Mouse (Mus musculus) liver, embryonic 13.5 days (tissue): ENCODE data around the gene Gm10271. TPM values are rescaled to one million over a fixed set of nuclear protein-coding genes. Genes with fewer than 3 reads are reported as not detected.

Source experiments
- ATAC-seq: fragments of 200-750 bp; cut with Nextera tagmentation; 2 replicates; pipeline ENCODE4 v1.8.0; 2017; ENCODE audit warnings: low read depth, mild to moderate bottlenecking, moderate number of reproducible peaks, moderate library complexity
- DNase-seq: peaks from one replicate; pipeline ENCODE4 v3.0.0; 2022
- H3K27ac ChIP-seq: fragments of 300-500 bp; sonication (generic); 2 replicates; pipeline ENCODE4 v1.5.1; 2015; ENCODE audit warnings: moderate library complexity, mild to moderate bottlenecking, inconsistent platforms
- H3K27me3 ChIP-seq: fragments of 300-500 bp; sonication (generic); 2 replicates; pipeline ENCODE4 v1.6.1; 2015; ENCODE audit warnings: mild to moderate bottlenecking, inconsistent platforms
- H3K36me3 ChIP-seq: fragments of 300-500 bp; sonication (generic); 2 replicates; pipeline ENCODE4 v1.6.1; 2015; ENCODE audit warnings: mild to moderate bottlenecking, inconsistent platforms
- H3K4me1 ChIP-seq: fragments of 300-500 bp; sonication (generic); replicated peaks from 2 replicates; pipeline ENCODE4 v1.6.1; 2015; ENCODE audit warnings: inconsistent platforms
- H3K4me2 ChIP-seq: fragments of 300-500 bp; sonication (generic); 2 replicates; pipeline ENCODE4 v1.6.1; 2015; ENCODE audit warnings: inconsistent platforms, mild to moderate bottlenecking, moderate library complexity
- H3K4me3 ChIP-seq: fragments of 300-500 bp; sonication (generic); replicated peaks from 2 replicates; pipeline ENCODE4 v1.5.1; 2015; ENCODE audit warnings: mild to moderate bottlenecking, inconsistent platforms
- H3K9ac ChIP-seq: fragments of 300-500 bp; sonication (generic); 2 replicates; pipeline ENCODE4 v1.6.1; 2015; ENCODE audit warnings: mild to moderate bottlenecking, inconsistent platforms
- H3K9me3 ChIP-seq: fragments of 300-500 bp; sonication (generic); replicated peaks from 2 replicates; pipeline ENCODE4 v1.6.1; 2016; ENCODE audit warnings: inconsistent platforms
- WGBS: fragments of 180-500 bp; shearing (Covaris S2); methylation state at CpG from one replicate; pipeline ENCODE4 v1.1.7; 2015; ENCODE audit not compliant: insufficient replicate concordance; 5-methylcytosine and 5-hydroxymethylcytosine counted together
- polyA plus RNA-seq: library from polyadenylated mRNA; unstranded; fragments of >200 nt; fragmentation: Nextera tagmentation; extraction: Ambion mirVana; gene quantifications from 2 replicates; pipeline ENCODE4 v1.2.1, GENCODE M21; 2015

Gm10271 gene
- polyA plus RNA-seq, 1 experiment from 2014 or later: not detected

DNA sequence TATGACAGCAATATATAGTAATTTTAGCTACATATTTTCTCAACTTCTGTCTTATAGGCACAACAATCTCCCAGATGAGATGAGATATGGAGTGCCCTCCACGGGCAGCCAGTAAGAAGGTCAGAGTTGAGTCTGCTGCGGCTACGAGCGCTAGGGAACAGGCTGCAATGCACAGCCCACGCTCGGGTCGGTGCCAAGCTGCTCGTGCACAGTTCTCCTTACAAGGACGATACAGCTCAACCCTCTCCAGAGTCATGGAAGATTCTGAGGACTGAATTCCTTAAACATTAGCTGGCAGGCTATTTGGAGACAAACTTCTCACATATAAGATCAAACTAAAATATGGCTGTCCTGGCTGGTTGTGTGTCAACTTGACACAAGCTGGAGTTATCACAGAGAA lies 57.8 kb downstream of the Gm10271 start:
- ATAC-seq: no peak
- WGBS: 85% methylated on average over 9 of the region's 9 CpGs
- H3K4me3 ChIP-seq: no peak overlapping the region
- H3K36me3 ChIP-seq: peaks cover 30% of the 10 kb centered on the region
- H3K27ac ChIP-seq: no peak overlapping the region
- DNase-seq: no peak
- H3K9ac ChIP-seq: no peak overlapping the region
- peaks cover 12% of the 10 kb centered on the region for H3K4me1 ChIP-seq
- no peaks in the 10 kb centered on the region for H3K27me3 ChIP-seq
- no peak overlapping the region for H3K4me2 ChIP-seq
- no peaks in the 10 kb centered on the region for H3K9me3 ChIP-seq

DNA sequence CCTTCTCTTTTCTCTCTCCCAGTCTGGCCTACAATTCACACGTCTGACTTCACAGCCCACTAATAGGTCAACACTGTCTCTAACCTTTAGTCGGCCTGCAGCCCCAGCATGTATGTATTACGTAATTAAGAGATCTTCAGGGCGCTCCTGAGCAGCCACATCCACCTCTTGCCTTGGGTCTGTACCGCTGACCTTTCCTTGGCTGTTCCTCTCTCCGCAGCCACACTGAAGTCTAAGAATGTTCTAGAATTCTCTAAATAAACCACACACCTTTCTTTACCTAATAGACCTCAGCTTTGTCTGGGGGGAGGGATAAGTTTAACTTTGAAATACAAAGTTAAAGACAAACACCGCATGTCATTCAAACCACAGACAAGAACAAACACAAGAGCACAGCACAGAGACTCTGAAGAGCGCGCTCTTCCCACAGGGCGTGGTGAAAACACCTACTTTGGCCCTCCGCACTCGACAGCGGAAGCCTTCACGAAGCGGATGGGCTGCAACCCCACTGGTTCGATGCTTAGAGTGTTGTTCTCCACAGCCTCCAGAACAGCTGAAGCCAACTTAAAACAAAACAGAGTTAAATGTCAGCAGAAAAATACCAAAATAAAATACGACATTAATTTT lies 58.6 kb downstream of the Gm10271 start:
- Histone ChIP-seq H3K9me3 (no peaks in the 10 kb centered on the region), H3K27me3 (no peaks in the 10 kb centered on the region), H3K9ac (no peak overlapping the region), H3K4me1 (peaks cover 20% of the 10 kb centered on the region), H3K4me2 (no peak overlapping the region), H3K36me3 (peaks cover 28% of the 10 kb centered on the region), H3K4me3 (no peak overlapping the region), H3K27ac (no peak overlapping the region)
- 77% methylated on average over 17 of the region's 17 CpGs for WGBS
- ATAC-seq: no peak
- DNase-seq: no peak

DNA sequence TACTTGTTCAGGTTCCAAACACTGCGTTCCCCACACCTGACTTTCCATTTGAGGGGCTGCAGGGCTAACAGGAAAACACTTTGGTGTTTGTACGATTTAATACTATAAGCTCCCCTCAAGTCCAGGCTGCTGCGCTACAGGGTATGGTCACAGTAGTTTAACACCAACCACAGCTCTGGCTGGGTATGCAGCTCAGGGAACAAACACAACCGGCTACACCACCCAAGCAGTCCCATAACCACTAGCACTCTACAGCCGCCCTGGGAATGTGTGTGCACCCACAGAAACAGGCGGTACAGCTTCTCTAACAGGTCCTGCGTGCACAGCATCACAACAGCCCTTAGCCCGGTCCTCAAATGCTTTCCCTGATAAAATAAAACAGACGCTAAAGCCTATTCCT lies 59.6 kb downstream of the Gm10271 start:
- DNase-seq (no peak), ATAC-seq (no peak)

DNA sequence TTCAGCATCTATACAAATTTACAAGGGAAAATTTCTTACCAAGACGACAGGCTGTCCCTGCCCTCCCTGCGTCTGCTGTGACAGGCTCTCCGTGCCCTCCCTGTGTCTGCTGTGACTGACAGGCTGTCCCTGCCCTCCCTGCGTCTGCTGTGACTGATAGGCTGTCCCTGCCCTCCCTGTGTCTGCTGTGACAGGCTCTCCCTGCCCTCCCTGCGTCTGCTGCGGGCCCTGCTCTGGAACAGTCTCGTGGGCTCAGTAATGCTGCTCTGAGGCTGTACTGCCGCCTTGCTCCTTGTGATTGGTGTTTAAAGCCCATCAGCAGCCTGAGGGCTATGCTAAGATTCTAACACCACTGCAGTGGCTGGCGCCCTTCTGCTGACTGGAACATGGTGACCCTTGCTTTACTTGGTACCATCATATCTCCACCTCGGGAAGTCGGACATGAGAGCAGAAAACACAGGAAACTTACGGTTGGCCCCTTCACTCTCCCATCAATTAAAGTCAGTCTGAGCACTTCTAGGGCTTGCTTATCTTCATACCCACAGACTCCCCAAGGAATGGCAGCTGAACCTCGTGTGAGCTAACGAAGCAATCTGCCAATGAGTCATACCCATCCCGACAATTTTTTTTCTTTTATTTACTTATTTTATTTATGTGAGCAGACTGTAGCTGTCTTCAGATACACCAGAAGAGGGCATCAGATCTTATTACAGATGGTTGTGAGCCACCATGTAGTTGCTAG lies 63.3 kb downstream of the Gm10271 start:
- Histone ChIP-seq H3K9me3 (no peaks in the 10 kb centered on the region), H3K9ac (peak overlapping the region; percentile 56), H3K4me3 (peak overlapping the region; percentile 45), H3K36me3 (peaks cover 40% of the 10 kb centered on the region), H3K4me1 (peaks cover 35% of the 10 kb centered on the region), H3K27ac (peak overlapping the region; percentile 93), H3K4me2 (peak overlapping the region; percentile 63), H3K27me3 (no peaks in the 10 kb centered on the region)
- ATAC-seq (peak; percentile 100), DNase-seq (peak; percentile 73)
- 30% methylated on average over 15 of the region's 15 CpGs for WGBS

More for the DNA sequence above, 59.6 kb downstream of the Gm10271 start:
- Histone ChIP-seq H3K9ac (no peak overlapping the region), H3K4me1 (peaks cover 25% of the 10 kb centered on the region), H3K9me3 (no peaks in the 10 kb centered on the region), H3K27me3 (no peaks in the 10 kb centered on the region), H3K4me3 (no peak overlapping the region), H3K27ac (no peak overlapping the region), H3K36me3 (peaks cover 26% of the 10 kb centered on the region), H3K4me2 (no peak overlapping the region)
- WGBS: 80% methylated on average over 9 of the region's 9 CpGs

Other genes with a start within 250 kb of the Gm10271 start
- gene Myrfl, start 75.7 kb downstream of the Gm10271 start, polyA plus RNA-seq: 0.07 TPM in 1 of 2 replicates, not detected in the other
- gene Rab3ip, start 21.8 kb downstream of the Gm10271 start, polyA plus RNA-seq: 9.8 and 11.0 TPM in 2 replicates
- 0.03 TPM in 1 of 2 replicates, not detected in the other for gene Best3, start 13.7 kb upstream of the Gm10271 start, polyA plus RNA-seq
- gene Lrrc10, start 72.7 kb upstream of the Gm10271 start, polyA plus RNA-seq: 0.10 TPM in 1 of 2 replicates, not detected in the other
- gene Cct2, start 91.2 kb upstream of the Gm10271 start, polyA plus RNA-seq: 220 and 240 TPM in 2 replicates
- 8.1 and 11.7 TPM in 2 replicates for gene Frs2, start 175.9 kb upstream of the Gm10271 start, polyA plus RNA-seq